Mouse (Mus musculus): ENCODE measurements around the gene Gm9049.
"Not testable (repeated sequence)": the region's sequence is repeated elsewhere in the genome, so short reads cannot be mapped to it uniquely, and the experiment has no call there.

GRCm38 (mm10) chr10:118348579-118348978 is 5.3 kb downstream of the Gm9049 start, which contains the start of gene Gm9048:
- TF ChIP-seq CTCF (IDR thresholded peaks at IDR 0.05; ENCODE audit: borderline replicate concordance, control insufficient read depth, extremely low read depth, insufficient read depth, low read length, poor library complexity); POLR2A (IDR thresholded peaks at IDR 0.05; ENCODE audit: control insufficient read depth, extremely low read depth, insufficient read depth, low read length, poor library complexity): not testable (repeated sequence)
